Mouse (Mus musculus): ENCODE results near the gene Hdac8. TPM values are rescaled to one million over a fixed set of nuclear protein-coding genes. Genes with fewer than 3 reads are reported as not detected.

Hdac8 gene
- polyA plus RNA-seq (2012; rRNA removed) (13.5 and 16.1 TPM in 2 replicates), polyA plus RNA-seq (2014; fragmentation: Nextera tagmentation; extraction: Ambion mirVana) (2.7 and 5.0 TPM in 2 replicates)

- peak; percentile 90 for ATAC-seq (ENCODE audit: low FRiP score, low read depth)
Measured at GRCm38 (mm10) chrX:102504644-102505481, at the start of gene Hdac8. Gene Hdac8 (minus strand): TSS chrX:102505359.

GRCm38 (mm10) chrX:102509205-102509604, 4.0 kb upstream of the Hdac8 start:
- H3K27ac ChIP-seq (replicated peaks; ENCODE audit: low read depth, low read length): no peak overlapping the region
- no peaks in the 10 kb centered on the region for H3K4me1 ChIP-seq (ENCODE audit: control insufficient read depth, insufficient read depth, low read length)
- TF ChIP-seq POLR2A (IDR thresholded peaks at IDR 0.05; ENCODE audit: borderline replicate concordance, extremely low read depth, insufficient read depth, insufficient read length): no peak
- H3K9ac ChIP-seq (ENCODE audit: low read depth, low read length, severe bottlenecking): no peak overlapping the region
- DNase-seq (ENCODE audit: low spot score) (no peak), ATAC-seq (ENCODE audit: low FRiP score, low read depth) (no peak)
- H3K4me2 ChIP-seq (replicated peaks; ENCODE audit: low read depth, low read length, severe bottlenecking): no peak overlapping the region
- no peak overlapping the region for H3K4me3 ChIP-seq (replicated peaks; ENCODE audit: low read length)
- no peaks in the 10 kb centered on the region for H3K27me3 ChIP-seq (ENCODE audit: control insufficient read depth, insufficient read depth, low read length)
- WGBS: 51% methylated on average over 4 of the region's 4 CpGs
- no peaks in the 10 kb centered on the region for H3K9me3 ChIP-seq (ENCODE audit: control insufficient read depth, low read length)
- H3K36me3 ChIP-seq (ENCODE audit: control insufficient read depth, insufficient read depth, low read length): no peaks in the 10 kb centered on the region

More at GRCm38 (mm10) chrX:102504644-102505481, at the start of gene Hdac8:
- TF ChIP-seq POLR2A (IDR thresholded peaks at IDR 0.05; ENCODE audit: borderline replicate concordance, extremely low read depth, insufficient read depth, insufficient read length): no peak
- Histone ChIP-seq H3K9me3 (ENCODE audit: control insufficient read depth, low read length) (no peaks in the 10 kb centered on the region), H3K27ac (replicated peaks; ENCODE audit: low read depth, low read length) (0 out of 2 replicates have a peak within 1 kb of the TSS, but pooled peaks have one; percentile 19), H3K4me2 (replicated peaks; ENCODE audit: low read depth, low read length, severe bottlenecking) (peak within 1 kb of the TSS; percentile 56), H3K9ac (ENCODE audit: low read depth, low read length, severe bottlenecking) (peak within 1 kb of the TSS; percentile 47), H3K27me3 (ENCODE audit: control insufficient read depth, insufficient read depth, low read length) (no peaks in the 10 kb centered on the region), H3K4me1 (ENCODE audit: control insufficient read depth, insufficient read depth, low read length) (no peaks in the 10 kb centered on the region), H3K4me3 (replicated peaks; ENCODE audit: low read length) (peak within 1 kb of the TSS; percentile 50), H3K36me3 (ENCODE audit: control insufficient read depth, insufficient read depth, low read length) (no peaks in the 10 kb centered on the region)
- 21% methylated on average over 27 of the region's 27 CpGs for WGBS
- peak; percentile 49 for DNase-seq (ENCODE audit: low spot score)

GRCm38 (mm10) chrX:102504179-102504578, 980 bp downstream of the Hdac8 start:
- peak overlapping the region; percentile 50 for H3K4me3 ChIP-seq (replicated peaks; ENCODE audit: low read length)
- ATAC-seq (ENCODE audit: low FRiP score, low read depth): no peak
- H3K27ac ChIP-seq (replicated peaks; ENCODE audit: low read depth, low read length): no peak overlapping the region
- no peak for TF ChIP-seq POLR2A (IDR thresholded peaks at IDR 0.05; ENCODE audit: borderline replicate concordance, extremely low read depth, insufficient read depth, insufficient read length)
- H3K4me2 ChIP-seq (replicated peaks; ENCODE audit: low read depth, low read length, severe bottlenecking): peak overlapping the region; percentile 56
- no peaks in the 10 kb centered on the region for H3K4me1 ChIP-seq (ENCODE audit: control insufficient read depth, insufficient read depth, low read length)
- no peaks in the 10 kb centered on the region for H3K36me3 ChIP-seq (ENCODE audit: control insufficient read depth, insufficient read depth, low read length)
- DNase-seq (ENCODE audit: low spot score): no peak
- H3K27me3 ChIP-seq (ENCODE audit: control insufficient read depth, insufficient read depth, low read length): no peaks in the 10 kb centered on the region
- 31% methylated on average over 10 of the region's 10 CpGs for WGBS
- H3K9ac ChIP-seq (ENCODE audit: low read depth, low read length, severe bottlenecking): 0 out of 2 replicates have a peak overlapping the region, but pooled peaks have one; percentile 47
- no peaks in the 10 kb centered on the region for H3K9me3 ChIP-seq (ENCODE audit: control insufficient read depth, low read length)

- Histone ChIP-seq H3K4me1 (ENCODE audit: control insufficient read depth, insufficient read depth, low read length) (no peaks in the 10 kb centered on the region), H3K4me2 (replicated peaks; ENCODE audit: low read depth, low read length, severe bottlenecking) (no peak overlapping the region), H3K36me3 (ENCODE audit: control insufficient read depth, insufficient read depth, low read length) (peaks cover 4% of the 10 kb centered on the region; the same call in 1 of the 2 replicates), H3K4me3 (replicated peaks; ENCODE audit: low read length) (no peak overlapping the region), H3K9me3 (ENCODE audit: control insufficient read depth, low read length) (no peaks in the 10 kb centered on the region), H3K9ac (ENCODE audit: low read depth, low read length, severe bottlenecking) (no peak overlapping the region), H3K27ac (replicated peaks; ENCODE audit: low read depth, low read length) (no peak overlapping the region), H3K27me3 (ENCODE audit: control insufficient read depth, insufficient read depth, low read length) (no peaks in the 10 kb centered on the region)
- no peak for TF ChIP-seq POLR2A (IDR thresholded peaks at IDR 0.05; ENCODE audit: borderline replicate concordance, extremely low read depth, insufficient read depth, insufficient read length)
- 67% methylated on average over 6 of the region's 6 CpGs for WGBS
- DNase-seq (ENCODE audit: low spot score) (peak; percentile 11), ATAC-seq (ENCODE audit: low FRiP score, low read depth) (no peak)
Measured at GRCm38 (mm10) chrX:102493992-102494730, 11.0 kb downstream of the Hdac8 start.

DNA sequence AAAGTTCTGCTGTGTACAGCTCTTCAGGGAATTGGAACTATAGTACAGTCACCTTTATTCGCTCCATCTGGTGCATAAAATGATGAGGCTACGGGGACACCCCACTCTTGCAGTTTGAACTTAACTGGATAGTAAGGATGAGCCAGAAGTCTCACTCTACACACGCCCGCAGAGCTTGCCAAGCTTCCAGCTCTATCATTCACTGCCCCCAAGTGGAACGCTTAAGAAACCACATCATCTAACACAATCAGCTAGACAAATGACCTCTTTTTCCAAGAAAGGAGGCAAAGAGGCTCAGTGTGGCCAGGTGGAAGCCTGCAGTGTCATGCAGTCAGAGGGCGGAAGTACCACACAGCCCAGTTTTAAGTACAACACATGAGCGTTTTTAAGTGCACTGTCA, 19.6 kb downstream of the Hdac8 start:
- H3K9me3 ChIP-seq (ENCODE audit: control insufficient read depth, low read length): no peaks in the 10 kb centered on the region
- TF ChIP-seq POLR2A (IDR thresholded peaks at IDR 0.05; ENCODE audit: borderline replicate concordance, extremely low read depth, insufficient read depth, insufficient read length): no peak
- no peak overlapping the region for H3K9ac ChIP-seq (ENCODE audit: low read depth, low read length, severe bottlenecking)
- WGBS: 86% methylated on average over 7 of the region's 7 CpGs
- H3K4me3 ChIP-seq (replicated peaks; ENCODE audit: low read length): no peak overlapping the region
- H3K4me2 ChIP-seq (replicated peaks; ENCODE audit: low read depth, low read length, severe bottlenecking): no peak overlapping the region
- DNase-seq (ENCODE audit: low spot score) (no peak), ATAC-seq (ENCODE audit: low FRiP score, low read depth) (no peak)
- H3K36me3 ChIP-seq (ENCODE audit: control insufficient read depth, insufficient read depth, low read length): no peaks in the 10 kb centered on the region
- no peaks in the 10 kb centered on the region for H3K4me1 ChIP-seq (ENCODE audit: control insufficient read depth, insufficient read depth, low read length)
- H3K27me3 ChIP-seq (ENCODE audit: control insufficient read depth, insufficient read depth, low read length): no peaks in the 10 kb centered on the region
- H3K27ac ChIP-seq (replicated peaks; ENCODE audit: low read depth, low read length): no peak overlapping the region
